Mouse (Mus musculus): ENCODE measurements around the gene Lyz2. TPM values are rescaled to one million over a fixed set of nuclear protein-coding genes. Genes with fewer than 3 reads are reported as not detected.
"Not testable (repeated sequence)": the region's sequence is repeated elsewhere in the genome, so short reads cannot be mapped to it uniquely, and the experiment has no call there.

Gene Lyz2
- total RNA-seq (2021): 10 to 100 TPM; 59.8 to 74.8 TPM
- long read RNA-seq, experiment 1, transcript Lyz2-201 (4 exons, 1,316 nt): major isoform, 56 of 59 reads
- long read RNA-seq, experiment 1, partial matches to known transcripts: 3 of 59 reads
- long read RNA-seq, experiment 1, other reads (novel, unspliced or antisense): 0 of 59 reads
- long read RNA-seq, experiment 2, transcript Lyz2-201 (4 exons, 1,316 nt): major isoform, 89 of 92 reads
- long read RNA-seq, experiment 2, partial matches to known transcripts: 2 of 92 reads
- long read RNA-seq, experiment 2, other reads (novel, unspliced or antisense): 1 of 92 reads

DNA sequence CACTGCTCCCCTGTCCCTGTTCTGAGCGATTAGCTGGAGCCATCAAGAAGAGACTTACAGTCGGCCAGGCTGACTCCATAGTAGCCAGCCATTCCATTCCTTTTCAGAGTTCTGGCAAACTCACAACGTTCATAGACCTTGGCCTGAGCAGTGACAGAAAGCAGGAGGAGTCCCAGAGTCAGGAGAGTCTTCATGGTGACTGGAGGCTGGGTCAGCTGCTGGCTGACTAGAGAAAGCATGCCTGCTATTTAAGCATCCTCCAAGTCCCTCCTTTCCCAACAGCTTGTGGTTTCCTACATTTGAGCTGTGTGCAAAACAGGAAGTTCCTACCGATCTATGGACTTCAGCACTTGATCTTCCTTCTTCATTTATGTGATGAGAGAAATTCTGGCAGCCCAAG lies at the start of gene Lyz2:
Gene Lyz2 (minus strand): TSS at position 273 of the 400 bp plus-strand sequence.
- DNase-seq (ENCODE audit: low spot score in 2 of 2): no peak

DNA sequence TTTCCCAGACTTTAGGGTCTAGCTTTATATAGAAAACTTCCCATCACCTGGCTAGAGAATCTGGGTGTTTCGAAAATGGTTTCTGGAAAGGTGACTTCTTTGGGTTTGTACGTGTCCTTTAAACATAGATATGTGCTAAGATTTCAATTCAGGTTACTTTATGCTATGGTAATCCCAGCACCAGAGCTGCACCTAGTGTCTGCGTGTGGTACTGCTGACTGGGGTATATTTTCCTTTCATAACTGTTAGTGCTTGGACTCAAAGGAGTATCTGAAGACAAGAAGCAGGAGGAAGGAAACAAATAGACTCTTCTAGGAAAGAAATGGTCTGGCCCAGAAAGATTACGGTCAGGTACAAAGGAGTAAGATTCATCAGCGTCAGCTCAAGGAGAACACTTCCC lies 48.4 kb upstream of the Lyz2 start:
- DNase-seq (ENCODE audit: low spot score in 2 of 2): no peak

DNA sequence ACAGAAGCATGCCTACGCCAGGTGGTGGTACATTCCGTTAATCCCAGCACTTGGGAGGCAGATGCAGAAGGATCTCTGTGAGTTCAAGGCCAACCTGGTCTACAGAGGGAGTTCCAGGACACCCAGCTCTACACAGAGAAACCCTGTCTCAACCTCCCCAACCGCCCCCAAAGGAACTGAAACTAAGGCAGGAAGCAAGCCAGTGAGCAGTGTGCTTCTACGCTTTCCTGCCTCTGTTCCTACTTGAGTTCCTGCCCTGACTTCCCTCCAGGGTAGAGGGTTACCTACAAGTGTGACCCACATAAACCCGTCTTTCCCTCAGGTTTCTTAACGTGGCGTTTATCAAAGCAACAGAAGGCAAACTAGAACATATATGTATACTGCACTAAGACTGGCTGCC lies 41.7 kb upstream of the Lyz2 start:
- DNase-seq (ENCODE audit: low spot score in 2 of 2): no peak

DNA sequence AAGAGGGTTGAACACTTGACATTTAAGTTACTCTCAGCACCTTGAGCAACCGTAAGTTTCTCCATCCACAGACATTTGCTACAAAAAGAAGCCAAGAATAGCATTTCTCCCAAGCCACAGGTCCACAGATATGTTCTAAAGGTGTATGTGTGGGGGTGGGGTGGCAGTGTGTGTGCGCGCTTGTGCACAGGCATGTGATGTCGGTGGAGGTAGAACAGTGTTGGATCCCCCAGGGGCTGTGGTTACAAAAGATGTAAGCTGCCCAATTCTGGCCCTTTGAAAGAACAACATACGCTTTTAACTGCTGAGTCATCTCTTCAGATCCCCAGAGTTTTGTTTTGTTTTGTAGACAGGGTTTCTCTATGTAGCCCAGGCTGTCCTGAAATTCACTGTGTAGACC lies 40.5 kb upstream of the Lyz2 start:
- DNase-seq (ENCODE audit: low spot score in 2 of 2): no peak

DNA sequence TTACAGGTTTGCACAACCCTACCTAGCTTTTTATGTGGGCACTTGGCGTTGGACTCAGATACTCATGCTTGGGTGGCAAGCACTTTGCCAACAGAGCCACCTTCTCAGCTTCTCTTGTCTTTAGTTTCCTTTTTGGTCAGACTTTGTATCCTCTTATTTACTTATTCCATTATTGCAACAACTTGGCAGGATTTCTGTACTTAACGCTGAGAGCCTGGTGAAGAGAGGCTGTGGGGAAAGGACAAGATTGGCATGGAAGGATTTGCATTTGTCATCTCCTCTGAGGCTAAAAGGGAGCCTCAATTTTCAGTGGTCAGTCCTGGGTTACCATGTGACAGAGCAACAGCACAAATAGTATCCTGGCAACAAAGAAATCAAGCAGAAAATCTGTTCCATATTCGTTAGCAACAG lies 38.5 kb upstream of the Lyz2 start:
- DNase-seq (ENCODE audit: low spot score in 2 of 2): no peak

DNA sequence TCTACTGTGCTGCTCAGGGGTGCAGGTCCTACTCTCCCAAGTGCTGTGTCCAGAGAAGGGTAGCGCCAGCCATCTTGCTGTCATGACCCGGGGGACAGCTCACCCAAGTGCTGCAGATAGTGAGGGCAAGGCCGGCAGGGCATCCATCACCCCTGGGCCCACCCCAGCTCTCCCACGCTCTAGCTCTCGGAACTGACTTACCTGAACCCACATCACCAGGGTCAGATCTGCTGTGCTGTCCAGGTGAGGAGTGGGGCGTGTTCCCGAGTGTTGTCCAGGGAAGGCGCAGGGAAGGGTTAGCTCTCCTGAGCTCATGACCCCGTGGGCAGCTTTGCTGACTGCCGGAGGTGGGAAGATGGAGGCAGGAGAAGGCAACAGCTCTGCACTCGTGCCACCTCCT lies 34.3 kb upstream of the Lyz2 start:
- DNase-seq (ENCODE audit: low spot score in 2 of 2): no peak

DNA sequence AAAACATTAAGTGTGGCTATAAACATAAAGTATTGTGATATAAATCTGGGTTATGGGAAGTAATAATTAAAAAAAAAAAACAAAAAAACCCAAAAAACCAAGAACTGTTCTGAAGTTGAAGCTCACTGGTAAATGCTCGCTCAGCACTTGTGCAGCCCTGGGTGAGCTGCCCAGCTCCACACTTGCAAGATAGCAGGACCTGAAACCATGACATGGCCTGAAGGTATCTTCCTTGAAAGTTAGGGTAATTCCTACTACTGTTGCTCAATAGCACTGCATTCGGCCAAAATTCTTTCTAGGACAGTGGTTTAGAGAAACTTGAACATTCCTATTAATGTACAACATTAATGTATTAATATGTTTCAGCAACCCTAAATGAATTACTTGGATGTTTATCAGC lies 31.0 kb upstream of the Lyz2 start:
- DNase-seq (ENCODE audit: low spot score in 2 of 2): no peak

DNA sequence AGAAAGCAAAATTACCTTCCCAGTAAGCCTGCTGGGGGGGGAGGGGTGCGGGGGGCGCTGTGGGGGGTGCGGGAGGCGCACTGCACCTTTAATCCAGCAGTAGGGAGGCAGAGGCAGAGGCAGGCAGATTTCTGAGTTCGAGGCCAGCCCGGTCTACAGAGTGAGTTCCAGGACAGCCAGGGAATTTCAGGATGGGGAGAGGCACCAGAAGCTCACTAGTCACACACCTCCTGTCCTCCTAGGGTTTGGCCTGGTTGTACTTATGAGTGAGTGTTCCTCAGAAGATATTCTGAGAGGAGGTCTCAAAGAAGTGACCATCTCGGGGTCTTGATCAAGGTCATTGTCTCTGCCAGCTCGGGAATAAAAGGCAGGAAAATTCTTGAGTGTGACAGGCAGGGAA lies 30.0 kb upstream of the Lyz2 start:
- no peak for DNase-seq (ENCODE audit: low spot score in 2 of 2)

DNA sequence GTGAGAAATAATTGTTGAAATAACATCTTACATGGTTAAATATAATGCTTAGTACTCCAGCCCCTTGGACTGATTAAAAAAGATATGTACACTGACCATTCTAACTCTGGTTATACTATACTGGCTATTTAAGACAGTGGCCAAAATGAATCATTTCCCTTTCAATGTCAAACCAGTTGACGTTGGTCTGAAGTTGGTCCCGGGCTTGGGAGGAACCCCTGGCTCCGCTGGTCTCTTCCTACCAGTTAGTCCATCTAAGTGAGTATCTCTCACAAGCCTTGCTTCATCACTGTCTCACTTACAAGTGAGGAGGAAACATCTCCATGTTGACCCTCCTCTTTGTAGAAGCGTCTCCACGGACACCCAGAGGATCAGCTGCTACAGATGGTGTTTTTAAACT lies 22.2 kb upstream of the Lyz2 start:
- DNase-seq (ENCODE audit: low spot score in 2 of 2): no peak

DNA sequence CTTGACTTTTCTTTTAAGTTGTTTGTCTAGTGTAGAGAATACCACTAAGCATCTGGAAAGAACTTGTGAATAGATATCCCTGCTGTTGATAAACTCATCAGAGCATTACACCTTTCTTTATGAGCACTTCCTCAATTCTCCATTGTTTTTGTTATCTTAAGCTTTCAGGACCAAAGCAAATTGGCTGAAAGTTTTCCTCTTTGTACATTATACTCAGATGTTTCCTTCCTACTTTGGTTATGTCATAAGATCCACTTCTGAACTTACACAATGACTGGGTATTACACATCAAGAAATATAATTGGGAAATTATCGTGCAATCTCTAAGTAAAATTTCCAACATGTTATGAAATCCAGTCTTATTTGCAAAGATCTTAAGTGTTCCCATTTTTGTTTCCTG lies 19.6 kb upstream of the Lyz2 start:
- no peak for DNase-seq (ENCODE audit: low spot score in 2 of 2)

DNA sequence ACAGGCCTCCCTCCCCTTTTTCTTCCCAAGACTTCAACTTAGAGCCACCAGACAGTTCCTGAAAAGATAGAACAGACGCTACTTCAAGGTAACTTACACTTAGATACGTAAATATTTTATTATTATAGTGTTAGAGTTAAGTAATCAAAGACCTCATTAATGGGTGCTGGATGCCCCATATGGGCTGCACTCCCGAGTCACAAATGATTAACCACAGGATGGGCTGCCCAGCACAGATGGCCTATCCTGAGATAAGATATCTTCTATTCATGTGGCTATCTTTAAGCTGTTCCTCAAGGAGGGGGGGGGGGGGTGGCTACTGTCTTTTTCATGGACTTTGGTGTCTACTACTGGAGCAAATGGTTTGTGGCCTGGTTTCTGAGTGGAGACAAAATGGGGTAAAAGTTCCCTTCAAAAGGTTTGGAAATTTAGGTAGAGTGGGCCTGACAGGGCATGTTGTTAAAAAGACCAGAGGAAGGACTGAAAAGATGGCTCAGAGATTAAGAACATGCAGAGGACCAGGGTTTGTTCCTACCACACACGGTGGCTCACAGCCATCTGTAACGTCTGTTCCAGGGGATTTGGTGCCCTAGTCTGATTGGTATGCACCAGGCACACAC lies 17.9 kb upstream of the Lyz2 start:
- no peak for DNase-seq (ENCODE audit: low spot score in 2 of 2)

DNA sequence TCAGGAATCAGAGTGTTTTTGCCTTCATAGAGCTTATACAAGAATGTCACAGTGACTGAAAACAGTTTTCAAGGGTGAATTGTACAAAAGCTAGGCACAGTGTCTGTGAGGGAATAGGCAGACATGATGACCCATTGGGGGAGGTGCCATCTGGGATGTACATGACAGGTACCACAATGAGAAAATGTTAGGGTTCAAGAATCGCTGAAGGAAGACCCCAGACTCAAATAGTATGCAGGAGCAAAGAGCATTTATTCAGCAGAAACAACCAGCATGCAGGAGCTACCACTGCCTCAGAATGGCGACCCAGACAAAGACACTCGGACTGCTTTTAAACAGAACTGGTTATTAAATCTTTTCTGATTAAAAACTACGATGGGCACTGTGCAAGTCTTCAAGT lies 17.0 kb upstream of the Lyz2 start:
- DNase-seq (ENCODE audit: low spot score in 2 of 2): no peak

DNA sequence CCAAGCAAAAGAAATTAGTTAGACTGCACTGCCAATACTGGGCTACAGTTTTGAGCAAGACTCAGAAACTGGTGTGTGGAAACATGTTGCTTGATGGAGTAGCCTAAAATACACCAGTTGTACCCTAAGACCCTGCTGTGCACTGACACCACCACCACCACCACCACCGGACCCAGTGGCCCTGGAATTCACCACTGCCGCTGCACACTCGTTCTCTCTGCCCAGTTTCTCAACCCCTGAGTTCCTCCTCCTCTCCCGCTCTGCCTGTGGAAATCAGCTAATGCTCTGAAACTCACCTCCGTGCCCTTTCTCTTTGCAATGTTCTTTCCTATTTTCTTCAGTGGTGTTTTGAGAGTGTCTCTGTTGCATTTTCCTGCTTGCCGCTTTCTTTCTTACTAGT lies 16.2 kb upstream of the Lyz2 start:
- DNase-seq (ENCODE audit: low spot score in 2 of 2): no peak

DNA sequence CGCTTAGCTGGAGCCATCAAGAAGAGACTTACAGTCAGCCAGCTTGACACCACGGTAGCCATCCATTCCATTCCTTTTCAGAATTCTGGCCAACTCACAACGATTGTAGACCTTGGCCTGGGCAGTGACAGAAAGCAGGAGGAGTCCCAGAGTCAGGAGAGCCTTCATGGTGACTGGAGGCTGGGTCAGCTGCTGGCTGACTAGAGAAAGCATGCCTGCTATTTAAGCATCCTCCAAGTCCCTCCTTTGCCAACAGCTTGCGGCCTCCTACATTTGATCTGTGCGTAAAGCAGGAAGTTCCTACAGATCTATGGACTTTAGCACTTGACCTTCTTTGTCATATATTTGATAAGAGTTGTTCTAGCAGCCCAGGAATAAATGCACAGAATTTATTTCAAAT lies 10.6 kb upstream of the Lyz2 start, which contains the start of gene Lyz1:
Gene Lyz1 (minus strand): TSS at position 198 of the 400 bp plus-strand sequence.
- no peak for DNase-seq (ENCODE audit: low spot score in 2 of 2)

DNA sequence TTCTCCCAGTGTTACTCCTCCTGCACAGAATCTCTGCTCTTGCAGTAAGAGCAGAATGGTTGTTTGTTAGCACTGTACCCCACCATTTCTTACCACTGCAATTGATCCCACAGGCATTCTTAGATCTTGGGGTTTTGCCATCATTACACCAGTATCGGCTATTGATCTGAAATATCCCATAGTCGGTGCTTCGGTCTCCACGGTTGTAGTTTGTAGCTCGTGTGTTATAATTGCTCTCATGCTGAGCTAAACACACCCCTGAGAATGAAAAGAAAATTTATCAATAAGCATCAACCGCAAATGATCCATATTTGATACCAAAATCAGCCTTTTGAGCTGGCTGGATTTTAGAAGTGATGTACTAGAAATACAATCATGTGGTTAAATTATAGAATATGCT lies 8.8 kb upstream of the Lyz2 start:
- DNase-seq (ENCODE audit: low spot score in 2 of 2): not testable (repeated sequence)

DNA sequence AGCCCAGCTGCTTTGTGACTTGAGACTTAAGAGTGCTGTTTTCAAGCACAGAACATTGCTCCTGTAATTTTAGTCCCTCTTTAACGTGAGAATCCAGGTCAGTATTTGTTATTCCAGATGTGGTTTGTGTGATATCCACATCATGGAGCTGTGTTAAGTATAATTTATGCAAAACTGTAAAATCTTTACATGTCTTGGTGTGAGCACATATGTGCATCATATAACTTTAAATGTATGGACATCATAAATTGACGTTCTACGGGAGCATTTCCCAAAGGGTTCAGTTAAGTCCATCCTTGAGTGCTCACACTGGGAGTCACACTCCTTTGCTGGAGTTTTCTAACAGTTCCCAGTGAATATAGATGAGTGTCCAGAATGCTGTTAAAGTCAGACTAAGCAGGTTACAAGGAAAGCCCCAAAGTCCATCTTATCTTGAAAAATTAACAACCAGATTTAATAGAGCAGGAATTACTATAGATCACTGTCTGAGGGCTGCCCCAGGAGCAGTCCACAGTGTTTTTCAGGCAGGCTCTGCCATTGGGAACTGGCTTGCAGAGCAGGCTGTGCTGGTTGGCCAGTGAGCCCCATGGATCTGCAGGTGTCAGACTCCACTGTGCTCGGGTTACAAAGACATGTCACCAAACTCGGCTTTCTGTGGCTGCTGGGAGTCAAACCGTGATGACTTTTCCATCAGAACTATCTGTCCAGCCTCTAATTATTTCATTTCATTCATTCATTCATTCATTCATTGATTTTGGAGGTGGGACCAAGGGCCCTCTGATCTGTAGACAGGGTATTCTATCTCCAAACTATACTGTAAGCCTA lies 8.1 kb upstream of the Lyz2 start:
- DNase-seq (ENCODE audit: low spot score in 2 of 2): no peak

DNA sequence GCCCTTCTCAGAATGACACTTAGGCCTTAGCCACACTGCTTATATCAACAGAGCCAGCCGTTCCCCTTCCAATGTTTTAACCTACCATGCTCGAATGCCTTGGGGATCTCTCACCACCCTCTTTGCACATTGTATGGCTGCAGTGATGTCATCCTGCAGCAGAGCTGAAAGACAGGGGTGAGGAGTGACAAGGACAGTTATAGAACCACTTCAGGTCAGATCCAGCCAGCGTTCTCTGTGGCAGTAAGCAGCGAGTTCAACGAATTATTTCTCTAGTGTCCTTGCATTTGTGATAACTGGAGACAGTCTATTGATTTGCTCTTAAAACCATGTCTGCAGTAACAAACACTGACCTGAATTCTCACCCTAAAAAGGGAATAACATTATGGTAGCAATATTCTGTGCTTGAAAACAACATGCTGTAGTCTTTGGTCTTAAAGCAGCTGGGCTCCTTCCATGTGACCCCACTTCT lies 6.9 kb upstream of the Lyz2 start:
- not testable (repeated sequence) for DNase-seq (ENCODE audit: low spot score in 2 of 2)

DNA sequence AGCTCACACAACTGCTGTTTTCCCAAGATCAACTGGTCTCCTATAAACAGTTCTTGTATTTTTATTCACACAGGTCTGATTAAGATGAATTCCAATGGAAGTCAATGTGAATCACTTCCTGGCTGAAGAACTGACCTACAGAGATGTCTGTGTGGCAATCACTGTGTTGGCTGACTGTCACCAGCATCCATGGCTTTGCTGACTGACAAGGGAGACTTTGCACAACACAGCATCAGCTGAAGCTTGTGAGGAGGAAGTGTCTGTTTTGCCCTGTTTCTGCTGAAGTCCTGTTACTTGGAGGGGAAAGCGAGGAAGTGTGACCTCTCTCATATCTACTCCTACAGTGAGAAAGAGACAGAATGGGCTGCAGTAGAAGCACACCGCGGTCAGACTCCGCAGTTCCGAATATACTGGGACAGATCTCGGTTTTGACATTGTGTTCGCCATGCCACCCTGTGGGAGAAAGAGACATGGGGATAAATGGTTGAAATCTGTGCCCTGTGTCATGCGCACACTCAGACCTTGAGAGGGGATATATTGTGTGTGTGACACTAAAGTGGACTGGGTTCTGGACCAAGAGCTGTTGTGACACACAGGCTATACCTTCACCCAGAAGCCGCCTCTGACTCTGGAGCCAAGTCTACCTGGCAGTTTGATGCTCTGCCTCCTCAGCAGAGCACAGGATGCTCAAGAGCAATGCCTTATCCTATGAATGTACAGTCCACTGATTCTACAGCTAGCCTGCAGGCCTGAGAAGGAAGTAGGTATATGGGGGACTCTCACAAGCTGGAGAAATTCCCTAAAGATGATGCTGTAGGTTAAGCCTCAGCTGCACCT lies 6.3 kb upstream of the Lyz2 start:
- no peak for DNase-seq (ENCODE audit: low spot score in 2 of 2)

DNA sequence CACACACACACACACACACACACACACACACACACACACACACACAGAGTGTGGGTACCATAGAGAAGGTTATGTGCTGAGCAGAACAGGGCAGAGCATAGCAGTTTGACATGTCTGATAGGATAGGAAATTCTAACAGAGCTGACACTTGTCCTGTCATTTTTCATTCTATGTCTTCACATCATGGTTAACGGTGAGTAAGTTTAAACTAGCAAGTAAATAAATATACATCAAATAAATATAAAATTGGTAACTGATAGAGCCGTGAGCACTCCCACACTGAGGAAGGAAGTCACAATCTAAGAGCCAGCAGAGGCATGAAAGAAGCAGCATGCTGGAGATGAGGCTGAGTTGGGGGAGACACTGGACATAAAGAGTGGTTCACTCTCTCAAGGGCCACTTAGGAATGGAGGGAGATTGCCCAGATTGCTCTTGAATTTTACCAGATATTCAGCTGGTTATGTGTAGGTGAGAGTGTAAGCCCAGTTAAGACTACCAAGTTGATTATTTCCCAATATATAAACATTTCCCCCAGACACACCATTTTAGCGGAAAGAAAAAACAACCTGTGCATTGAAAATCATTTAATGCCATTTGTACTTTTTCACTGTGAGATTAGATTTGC lies 5.2 kb upstream of the Lyz2 start:
- no peak for DNase-seq (ENCODE audit: low spot score in 2 of 2)

DNA sequence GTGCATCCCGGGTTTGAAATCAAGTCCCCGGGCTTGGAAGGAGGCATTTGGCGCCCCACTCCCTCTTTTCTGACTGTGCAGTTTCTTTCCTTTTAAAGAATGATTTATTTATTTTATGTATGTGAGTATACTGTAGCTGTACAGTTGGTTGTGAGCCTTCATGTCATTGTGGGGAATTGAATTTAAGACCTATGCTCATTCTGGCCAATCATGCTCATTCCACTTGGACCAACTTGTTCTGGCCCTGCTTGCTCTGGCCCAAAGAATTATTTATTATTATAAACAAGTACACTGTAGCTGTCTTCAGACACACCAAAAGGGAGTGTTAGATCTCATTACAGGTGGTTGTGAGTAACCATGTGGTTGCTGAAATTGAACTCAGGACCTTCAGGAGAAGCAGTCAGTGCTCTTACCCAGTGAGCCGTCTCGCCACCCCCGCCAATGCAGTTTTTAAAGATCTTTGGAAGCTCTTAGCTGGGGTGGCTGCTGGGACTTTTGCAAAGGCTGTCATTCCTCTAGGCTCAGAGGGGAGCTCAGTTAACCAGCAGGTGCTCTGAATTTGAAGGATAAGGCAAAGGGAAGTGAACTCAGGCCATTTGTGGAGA lies 4.3 kb upstream of the Lyz2 start:
- no peak for DNase-seq (ENCODE audit: low spot score in 2 of 2)

All from adrenal gland, postnatal 4 days (tissue).